Mouse (Mus musculus) embryonic facial prominence, embryonic 12.5 days (tissue): ENCODE data around the gene Gli3. TPM values are rescaled to one million over a fixed set of nuclear protein-coding genes. Genes with fewer than 3 reads are reported as not detected.

ENCODE experiments used
- ATAC-seq: fragments of 200-750 bp; cut with Nextera tagmentation; 2 replicates; pipeline ENCODE4 v1.8.0; 2017; ENCODE audit not compliant: insufficient number of reproducible peaks, insufficient read depth, low FRiP score, low TSS enrichment
- H3K27ac ChIP-seq: fragments of 300-500 bp; sonication (generic); 2 replicates; pipeline ENCODE4 v1.5.1; 2016; ENCODE audit warnings: mild to moderate bottlenecking
- H3K27me3 ChIP-seq: fragments of 300-500 bp; sonication (generic); 2 replicates; pipeline ENCODE4 v1.6.1; 2016; ENCODE audit warnings: mild to moderate bottlenecking, moderate library complexity
- H3K36me3 ChIP-seq: fragments of 300-500 bp; sonication (generic); 2 replicates; pipeline ENCODE4 v1.6.1; 2016; ENCODE audit warnings: mild to moderate bottlenecking
- H3K4me1 ChIP-seq: fragments of 300-500 bp; sonication (generic); 2 replicates; pipeline ENCODE4 v1.6.1; 2016
- H3K4me2 ChIP-seq: fragments of 300-500 bp; sonication (generic); replicated peaks from 2 replicates; pipeline ENCODE4 v1.6.1; 2016; ENCODE audit warnings: mild to moderate bottlenecking, moderate library complexity
- H3K4me3 ChIP-seq: fragments of 300-500 bp; sonication (generic); 2 replicates; pipeline ENCODE4 v1.5.1; 2016; ENCODE audit warnings: mild to moderate bottlenecking
- H3K9ac ChIP-seq: fragments of 300-500 bp; sonication (generic); 2 replicates; pipeline ENCODE4 v1.6.1; 2016; ENCODE audit warnings: mild to moderate bottlenecking, moderate library complexity
- H3K9me3 ChIP-seq: fragments of 300-500 bp; sonication (generic); 2 replicates; pipeline ENCODE4 v1.6.1; 2016; ENCODE audit warnings: mild to moderate bottlenecking, moderate library complexity
- WGBS: fragments of 180-500 bp; shearing (Covaris S2); methylation state at CpG from one replicate; pipeline ENCODE4 v1.1.7; 2016; 5-methylcytosine and 5-hydroxymethylcytosine counted together
- polyA plus RNA-seq: library from polyadenylated mRNA; unstranded; fragments of >200 nt; fragmentation: Nextera tagmentation; extraction: Ambion mirVana; gene quantifications from 2 replicates; pipeline ENCODE4 v1.2.1, GENCODE M21; 2016

Gli3 gene
- polyA plus RNA-seq = 35.8 TPM in 2 replicates

- peaks cover 27% of the 10 kb centered on the region for H3K4me1 ChIP-seq
Measured at GRCm38 (mm10) chr13:15462830-15463491, at the start of gene Gli3. Gene Gli3, plus strand, starts transcription at chr13:15463235.

GRCm38 (mm10) chr13:15421182-15421750, 41.8 kb upstream of the Gli3 start:
- H3K4me2 ChIP-seq = peak overlapping the region; percentile 39
- H3K4me3 ChIP-seq = no peak overlapping the region
- ATAC-seq = no peak
- no peaks in the 10 kb centered on the region for H3K27me3 ChIP-seq
- H3K9ac ChIP-seq = no peak overlapping the region
- H3K36me3 ChIP-seq = no peaks in the 10 kb centered on the region
- peaks cover 8% of the 10 kb centered on the region; the same call in 1 of the 2 replicates for H3K4me1 ChIP-seq
- 20% methylated on average over 10 of the region's 10 CpGs for WGBS
- H3K9me3 ChIP-seq = no peaks in the 10 kb centered on the region
- H3K27ac ChIP-seq = 0 out of 2 replicates have a peak overlapping the region, but pooled peaks have one; percentile 13

More at GRCm38 (mm10) chr13:15462830-15463491, at the start of gene Gli3:
- peak; percentile 92 for ATAC-seq
- Histone ChIP-seq H3K4me2 (peak within 1 kb of the TSS; percentile 57), H3K9ac (peak within 1 kb of the TSS; percentile 98), H3K36me3 (no peaks in the 10 kb centered on the region), H3K4me3 (peak within 1 kb of the TSS; percentile 95), H3K27me3 (no peaks in the 10 kb centered on the region), H3K9me3 (no peaks in the 10 kb centered on the region), H3K27ac (peak within 1 kb of the TSS; percentile 100)
- under 1% methylated on average over 42 of the region's 76 CpGs for WGBS

GRCm38 (mm10) chr13:15442002-15442401, 21.0 kb upstream of the Gli3 start:
- Histone ChIP-seq H3K9ac (no peak overlapping the region), H3K27ac (no peak overlapping the region), H3K4me2 (no peak overlapping the region), H3K9me3 (no peaks in the 10 kb centered on the region), H3K4me3 (no peak overlapping the region), H3K27me3 (no peaks in the 10 kb centered on the region), H3K4me1 (peaks cover 6% of the 10 kb centered on the region; the same call in 1 of the 2 replicates), H3K36me3 (no peaks in the 10 kb centered on the region)
- 74% methylated on average over 4 of the region's 4 CpGs for WGBS
- no peak for ATAC-seq

GRCm38 (mm10) chr13:15444312-15444711, 18.7 kb upstream of the Gli3 start:
- Histone ChIP-seq H3K4me2 (no peak overlapping the region), H3K27ac (no peak overlapping the region), H3K9me3 (no peaks in the 10 kb centered on the region), H3K4me3 (no peak overlapping the region), H3K9ac (no peak overlapping the region), H3K4me1 (peaks cover 6% of the 10 kb centered on the region; the same call in 1 of the 2 replicates), H3K36me3 (no peaks in the 10 kb centered on the region), H3K27me3 (no peaks in the 10 kb centered on the region)
- ATAC-seq = 0 out of 2 replicates have a peak, but pooled peaks have one; percentile 47
- 33% methylated on average over 4 of the region's 4 CpGs for WGBS

GRCm38 (mm10) chr13:15445591-15445990, 17.4 kb upstream of the Gli3 start:
- Histone ChIP-seq H3K36me3 (no peaks in the 10 kb centered on the region), H3K27ac (no peak overlapping the region), H3K4me2 (no peak overlapping the region), H3K9ac (no peak overlapping the region), H3K9me3 (no peaks in the 10 kb centered on the region), H3K4me1 (peaks cover 6% of the 10 kb centered on the region; the same call in 1 of the 2 replicates), H3K27me3 (no peaks in the 10 kb centered on the region), H3K4me3 (no peak overlapping the region)
- ATAC-seq = no peak
- 26% methylated on average over 2 of the region's 2 CpGs for WGBS

DNA sequence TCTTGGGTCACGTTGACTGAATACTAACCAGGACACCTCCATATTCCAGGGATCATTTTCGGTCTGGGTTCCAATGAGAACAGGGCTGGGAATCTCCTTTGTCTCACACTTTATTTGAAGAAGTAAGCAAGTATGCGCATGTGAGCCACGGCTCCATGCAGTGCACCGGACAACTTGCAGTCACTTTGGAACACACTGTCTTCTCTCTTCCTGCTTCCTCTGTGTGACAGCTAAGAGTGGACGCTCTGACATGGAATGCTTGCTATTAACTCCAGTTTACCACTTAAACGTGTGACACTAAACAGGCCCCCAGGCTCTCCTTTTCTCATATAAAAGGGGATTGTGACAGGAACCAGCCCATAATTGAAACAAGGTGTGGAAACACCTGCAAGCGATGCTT, 17.0 kb upstream of the Gli3 start:
- Histone ChIP-seq H3K36me3 (no peaks in the 10 kb centered on the region), H3K27me3 (no peaks in the 10 kb centered on the region), H3K4me3 (no peak overlapping the region), H3K9ac (no peak overlapping the region), H3K9me3 (no peaks in the 10 kb centered on the region), H3K4me1 (peaks cover 6% of the 10 kb centered on the region; the same call in 1 of the 2 replicates), H3K27ac (no peak overlapping the region), H3K4me2 (no peak overlapping the region)
- WGBS = 41% methylated on average over 8 of the region's 8 CpGs
- no peak for ATAC-seq

DNA sequence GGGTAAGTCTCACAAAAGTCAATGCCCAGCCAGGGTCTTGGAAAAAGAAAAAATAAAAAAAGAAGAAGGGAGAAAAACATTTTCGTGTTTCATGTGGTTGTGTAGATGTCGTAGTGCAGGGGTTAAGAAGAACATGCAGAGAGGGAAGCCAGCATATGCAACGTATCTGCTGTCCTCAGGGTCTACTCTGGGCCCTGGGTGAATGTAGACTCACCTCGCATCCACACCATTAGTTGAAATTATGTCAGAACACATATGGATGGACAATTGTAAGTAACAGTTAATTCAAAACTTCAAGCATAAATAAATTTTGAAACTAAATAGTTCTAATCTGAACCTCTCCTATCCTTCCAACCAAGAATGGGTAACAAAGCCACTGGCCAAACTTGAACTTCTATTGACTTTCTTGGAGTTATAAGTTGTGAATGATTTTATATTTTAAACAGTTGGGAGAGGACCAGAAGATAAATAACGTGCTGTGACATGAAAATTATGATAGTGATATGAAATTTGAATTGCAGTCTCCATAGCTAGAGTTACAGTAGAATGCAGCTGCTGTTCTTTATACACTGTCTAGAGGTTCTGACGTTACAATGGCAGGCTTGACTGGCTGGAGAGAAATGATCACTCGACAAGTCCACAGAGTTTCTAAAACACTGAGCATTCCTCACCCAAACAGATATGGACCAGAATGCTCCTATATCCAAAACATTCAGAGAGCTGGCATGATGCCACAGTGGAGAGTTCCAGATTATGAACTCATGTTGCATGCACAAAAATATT, 16.1 kb upstream of the Gli3 start:
- 82% methylated on average over 7 of the region's 7 CpGs for WGBS
- H3K9me3 ChIP-seq = no peaks in the 10 kb centered on the region
- ATAC-seq = no peak
- no peaks in the 10 kb centered on the region for H3K36me3 ChIP-seq
- H3K4me1 ChIP-seq = peaks cover 6% of the 10 kb centered on the region; the same call in 1 of the 2 replicates
- no peak overlapping the region for H3K27ac ChIP-seq
- no peak overlapping the region for H3K4me2 ChIP-seq
- H3K9ac ChIP-seq = no peak overlapping the region
- H3K4me3 ChIP-seq = no peak overlapping the region
- H3K27me3 ChIP-seq = no peaks in the 10 kb centered on the region

DNA sequence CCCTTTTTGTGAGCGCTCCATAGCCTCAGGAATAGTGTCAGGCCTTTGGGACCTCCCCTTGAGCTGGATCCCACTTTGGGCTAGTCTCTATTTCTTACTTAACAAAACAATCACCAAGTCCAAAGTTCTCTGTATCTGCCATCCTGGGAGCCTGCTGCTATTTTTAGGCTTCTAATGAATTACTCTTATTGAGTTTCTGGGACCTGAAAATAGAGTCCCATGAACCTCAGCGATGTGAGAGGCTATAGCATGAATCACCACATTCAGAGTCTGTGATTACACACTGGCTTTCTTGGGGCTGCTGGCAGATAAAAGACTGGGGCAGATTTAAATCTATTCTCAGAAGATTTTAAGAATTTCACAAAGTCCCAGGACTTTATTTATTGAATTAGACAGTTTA, 12.1 kb upstream of the Gli3 start:
- H3K4me3 ChIP-seq = no peak overlapping the region
- no peak overlapping the region for H3K27ac ChIP-seq
- H3K9me3 ChIP-seq = no peaks in the 10 kb centered on the region
- H3K36me3 ChIP-seq = no peaks in the 10 kb centered on the region
- no peaks in the 10 kb centered on the region for H3K27me3 ChIP-seq
- 63% methylated on average over 2 of the region's 2 CpGs for WGBS
- no peak overlapping the region for H3K9ac ChIP-seq
- ATAC-seq = no peak
- no peak overlapping the region for H3K4me2 ChIP-seq
- H3K4me1 ChIP-seq = no peaks in the 10 kb centered on the region

DNA sequence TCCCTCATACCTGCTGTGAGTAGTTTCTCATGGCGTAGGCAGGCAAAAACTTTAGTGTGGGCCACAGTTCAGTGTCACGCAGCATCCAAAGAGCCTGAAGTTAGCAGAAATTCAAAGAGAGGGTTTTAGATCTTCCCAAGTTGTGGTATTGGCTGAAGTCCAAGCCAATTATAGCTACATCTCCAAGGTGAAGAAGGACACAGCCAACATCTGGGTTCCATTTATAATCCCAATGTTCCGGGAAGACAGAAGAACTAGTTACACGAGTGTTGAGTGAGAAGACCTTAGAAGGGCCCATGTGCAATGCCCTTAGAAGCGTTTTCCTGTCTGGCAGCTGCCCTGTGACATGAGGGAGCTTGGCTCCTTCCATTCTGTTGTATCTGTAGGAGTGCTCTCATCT, 5.2 kb upstream of the Gli3 start:
- Histone ChIP-seq H3K4me2 (no peak overlapping the region), H3K27me3 (no peaks in the 10 kb centered on the region), H3K9ac (no peak overlapping the region), H3K4me1 (peaks cover 7% of the 10 kb centered on the region), H3K4me3 (no peak overlapping the region), H3K9me3 (no peaks in the 10 kb centered on the region), H3K36me3 (no peaks in the 10 kb centered on the region), H3K27ac (peak overlapping the region; percentile 19; the same call in 1 of the 2 replicates)
- no peak for ATAC-seq
- 42% methylated on average over 5 of the region's 5 CpGs for WGBS

GRCm38 (mm10) chr13:15461926-15462325, 1.1 kb upstream of the Gli3 start:
- no peaks in the 10 kb centered on the region for H3K27me3 ChIP-seq
- peak overlapping the region; percentile 100 for H3K27ac ChIP-seq
- ATAC-seq = no peak
- peaks cover 17% of the 10 kb centered on the region for H3K4me1 ChIP-seq
- H3K9me3 ChIP-seq = no peaks in the 10 kb centered on the region
- 13% methylated on average over 7 of the region's 7 CpGs for WGBS
- peak overlapping the region; percentile 95; the same call in 1 of the 2 replicates for H3K4me3 ChIP-seq
- H3K9ac ChIP-seq = no peak overlapping the region
- peak overlapping the region; percentile 57 for H3K4me2 ChIP-seq
- no peaks in the 10 kb centered on the region for H3K36me3 ChIP-seq

DNA sequence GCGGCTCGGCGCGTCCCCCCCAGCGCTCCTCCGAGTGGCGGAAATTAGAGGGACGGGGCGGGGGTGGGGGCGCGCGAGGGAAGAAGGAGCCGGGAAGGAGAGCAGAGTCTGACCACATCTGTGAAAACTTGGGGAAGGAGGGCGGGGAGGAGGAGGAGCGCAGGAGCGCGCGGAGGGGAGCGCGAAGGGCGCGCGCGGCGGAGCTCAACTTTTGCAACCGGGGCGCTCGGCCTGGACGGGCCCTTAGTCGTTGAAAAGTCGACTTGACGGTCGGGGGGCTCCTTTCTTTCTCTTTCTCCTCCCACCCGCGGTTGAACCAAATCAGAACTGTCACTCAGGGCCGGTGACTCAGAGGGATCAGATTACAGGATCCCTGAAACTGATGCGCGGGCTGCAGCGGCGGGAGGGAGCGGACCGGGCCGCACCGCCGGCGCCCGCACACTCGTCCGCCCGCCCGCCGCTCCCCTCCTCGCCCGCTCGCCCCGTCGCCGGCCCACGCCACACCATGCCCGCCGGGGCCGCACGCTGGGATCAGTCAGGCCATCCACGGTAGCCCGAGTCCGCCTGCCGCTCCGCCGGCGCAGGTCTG, 551 bp downstream of the Gli3 start:
- Histone ChIP-seq H3K27me3 (no peaks in the 10 kb centered on the region), H3K36me3 (no peaks in the 10 kb centered on the region), H3K9me3 (no peaks in the 10 kb centered on the region), H3K4me3 (peak overlapping the region; percentile 95), H3K9ac (peak overlapping the region; percentile 98), H3K4me2 (peak overlapping the region; percentile 57), H3K4me1 (peaks cover 33% of the 10 kb centered on the region), H3K27ac (peak overlapping the region; percentile 100)
- ATAC-seq = peak; percentile 87
- WGBS = under 1% methylated on average over 61 of the region's 70 CpGs
